Mouse (Mus musculus) urinary bladder, postnatal 0 days (tissue): ENCODE data around the gene Dhx32. TPM values are rescaled to one million over a fixed set of nuclear protein-coding genes. Genes with fewer than 3 reads are reported as not detected.

Experiments
- polyA plus RNA-seq: library from polyadenylated mRNA; unstranded; fragments of >200 nt; fragmentation: Nextera tagmentation; extraction: Ambion mirVana; gene quantifications from 2 replicates; pipeline ENCODE4 v1.2.1, GENCODE M21; 2015

Gene Dhx32
- 33.0 and 38.0 TPM in 2 replicates for polyA plus RNA-seq

DNA sequence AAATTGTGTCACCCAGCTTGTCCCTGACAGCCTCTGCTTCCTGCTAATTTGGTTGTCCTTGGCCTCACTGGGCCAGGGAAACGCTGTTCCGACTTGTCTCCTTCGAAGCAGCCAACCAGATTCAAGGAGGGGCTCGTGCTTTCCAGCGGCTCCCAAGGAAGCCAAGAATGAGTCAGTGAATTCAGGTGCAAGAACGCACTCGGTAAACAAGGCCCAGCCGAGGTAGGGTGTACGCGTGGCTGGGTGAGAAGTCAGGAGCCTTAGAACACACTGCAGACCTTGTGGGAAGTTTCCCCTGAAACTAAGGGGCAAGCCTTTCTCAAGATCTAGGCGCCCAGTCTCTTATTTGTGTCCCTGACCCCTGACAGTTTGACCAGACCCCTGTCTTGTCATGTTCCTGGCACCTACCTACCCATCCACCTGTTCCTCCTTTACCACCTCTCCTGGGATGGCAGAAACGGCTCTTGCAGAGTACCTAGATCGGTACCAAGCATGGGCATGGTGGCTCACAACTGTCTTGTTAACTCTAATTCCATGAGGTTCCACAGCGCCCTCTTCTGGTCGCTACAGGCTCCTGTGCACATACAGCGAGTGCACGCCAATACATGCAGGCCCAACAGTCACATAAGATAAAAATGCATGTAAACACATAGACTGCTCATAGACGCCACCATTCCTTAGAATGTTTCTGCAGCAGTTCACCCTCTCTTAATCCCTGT is at the start of gene Dhx32:
Gene Dhx32 (minus strand): TSS at position 10 of the 719 bp plus-strand sequence.

DNA sequence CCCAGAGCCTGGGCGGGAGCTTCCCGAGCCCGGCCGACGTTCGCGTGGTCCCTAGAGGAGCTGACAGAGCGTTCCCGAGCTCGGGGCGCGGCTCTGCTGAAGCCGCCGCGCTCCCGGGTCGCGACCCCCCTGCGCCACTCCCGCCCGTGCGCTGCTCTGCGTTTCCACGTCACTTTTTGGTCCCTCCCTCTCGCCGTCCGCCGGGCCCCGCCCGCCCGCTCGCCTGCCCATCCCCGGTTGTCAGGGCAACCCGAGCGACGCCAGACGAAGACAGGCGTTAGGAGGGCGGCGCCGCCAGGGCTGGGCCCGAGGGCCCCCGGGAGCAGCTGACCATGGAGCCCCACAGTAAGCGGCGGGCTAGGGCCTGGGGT is 5.9 kb downstream of the Dhx32 start, which contains the start of gene Fank1:
Gene Fank1 (plus strand): TSS at position 236 of the 371 bp plus-strand sequence.

DNA sequence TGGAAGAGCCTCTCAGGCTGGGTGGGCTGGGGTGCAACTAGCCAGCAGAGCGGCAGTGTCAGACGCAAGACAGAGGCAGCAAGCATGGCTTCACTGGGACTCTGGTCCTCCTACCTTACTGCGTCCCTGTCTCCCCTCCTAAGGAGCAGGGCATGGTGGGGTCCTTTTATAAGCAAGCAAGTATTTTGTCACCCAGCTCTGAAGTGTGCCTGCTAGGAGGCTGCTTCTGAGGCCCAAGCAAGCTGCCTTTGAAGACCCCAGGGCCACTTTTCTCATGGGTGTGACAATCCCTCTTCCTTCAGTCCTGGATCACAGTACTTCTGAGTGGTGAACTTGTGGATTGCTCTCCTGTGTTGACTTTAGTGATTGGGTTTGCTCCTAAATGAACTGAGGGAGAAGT is 102.6 kb downstream of the Dhx32 start, which contains the start of gene Mmp21:
Gene Mmp21 (minus strand): TSS at position 101 of the 400 bp plus-strand sequence.

Other genes with a start within 250 kb of the Dhx32 start
- not detected in 2 replicates for gene Tex36, start 180.6 kb downstream of the Dhx32 start, polyA plus RNA-seq
- gene Edrf1, start 145.2 kb downstream of the Dhx32 start, polyA plus RNA-seq, result 7.8 and 8.2 TPM in 2 replicates
- gene Mmp21, start 102.7 kb downstream of the Dhx32 start, polyA plus RNA-seq, result 0.10 TPM in 1 of 2 replicates, not detected in the other
- gene Bccip, start 73.4 kb downstream of the Dhx32 start, polyA plus RNA-seq, result 97.6 and 116 TPM in 2 replicates
- gene Uros, start 72.7 kb downstream of the Dhx32 start, polyA plus RNA-seq, result 18.4 and 18.5 TPM in 2 replicates
- 0.49 and 0.52 TPM in 2 replicates for gene Fank1, start 5.9 kb downstream of the Dhx32 start, polyA plus RNA-seq